Mouse (Mus musculus): ENCODE measurements around the gene Tsnax. TPM values are rescaled to one million over a fixed set of nuclear protein-coding genes. Genes with fewer than 3 reads are reported as not detected.

The Tsnax gene
- polyA plus RNA-seq, 1 experiment: 13.9 TPM

DNA sequence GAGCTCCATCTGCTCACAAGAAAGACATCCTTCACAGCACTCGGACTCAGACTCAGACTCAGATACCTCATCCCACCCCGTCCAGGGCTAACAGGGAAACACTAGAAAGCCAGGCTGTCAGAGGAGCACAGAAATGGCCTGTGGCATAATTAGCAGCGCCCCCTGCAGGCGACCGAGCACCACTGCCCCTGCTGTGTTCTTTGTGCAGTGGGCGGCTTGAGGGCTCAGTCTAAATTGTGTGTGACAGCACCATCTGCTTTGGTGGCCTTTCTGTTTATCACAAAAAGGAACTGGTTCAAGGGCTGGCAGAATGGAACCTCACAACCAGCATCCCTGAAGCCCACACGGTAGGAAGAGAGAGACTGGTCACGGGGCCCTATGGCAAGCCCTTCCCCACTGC lies 21.9 kb downstream of the Tsnax start:
- Histone ChIP-seq H3K4me1 (ENCODE audit: control insufficient read depth, insufficient read depth, low read length) (no peaks in the 10 kb centered on the region), H3K4me3 (replicated peaks; ENCODE audit: control insufficient read depth, low read depth, low read length) (no peak overlapping the region), H3K27ac (ENCODE audit: control insufficient read depth, insufficient read depth, low read depth, low read length, poor library complexity) (no peak overlapping the region)
- WGBS: 43% methylated on average over 8 of the region's 8 CpGs
- TF ChIP-seq POLR2A (IDR thresholded peaks at IDR 0.05; ENCODE audit: borderline replicate concordance, control insufficient read depth, low read depth, low read length) (no peak), CTCF (IDR thresholded peaks at IDR 0.05; ENCODE audit: control insufficient read depth, insufficient read depth, low read length) (peak; percentile 73)

DNA sequence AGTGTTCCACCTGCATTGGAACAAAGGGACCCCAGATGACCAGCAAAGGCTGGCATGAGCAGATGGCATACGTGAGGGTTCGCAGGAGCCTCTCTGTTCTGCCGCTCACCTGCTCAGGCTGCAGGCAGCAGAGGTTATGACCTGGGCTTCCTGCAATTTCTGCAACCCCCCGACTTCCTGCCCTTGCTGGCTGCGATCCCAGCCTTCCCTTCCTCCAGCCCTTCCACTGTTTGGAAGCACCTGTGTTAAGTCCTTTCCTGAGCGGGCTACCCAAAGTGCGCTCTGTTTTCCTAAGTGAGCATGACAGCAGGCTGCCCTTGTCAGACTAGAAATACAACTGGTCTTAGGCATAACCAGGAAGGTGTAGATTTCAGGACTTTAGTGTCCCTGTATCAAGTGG lies 24.3 kb downstream of the Tsnax start:
- Histone ChIP-seq H3K4me3 (replicated peaks; ENCODE audit: control insufficient read depth, low read depth, low read length) (no peak overlapping the region), H3K4me1 (ENCODE audit: control insufficient read depth, insufficient read depth, low read length) (no peaks in the 10 kb centered on the region), H3K27ac (ENCODE audit: control insufficient read depth, insufficient read depth, low read depth, low read length, poor library complexity) (no peak overlapping the region)
- no peak for TF ChIP-seq CTCF (IDR thresholded peaks at IDR 0.05; ENCODE audit: control insufficient read depth, insufficient read depth, low read length)
- no peak for TF ChIP-seq POLR2A (IDR thresholded peaks at IDR 0.05; ENCODE audit: borderline replicate concordance, control insufficient read depth, low read depth, low read length)
- WGBS: 82% methylated on average over 7 of the region's 7 CpGs

DNA sequence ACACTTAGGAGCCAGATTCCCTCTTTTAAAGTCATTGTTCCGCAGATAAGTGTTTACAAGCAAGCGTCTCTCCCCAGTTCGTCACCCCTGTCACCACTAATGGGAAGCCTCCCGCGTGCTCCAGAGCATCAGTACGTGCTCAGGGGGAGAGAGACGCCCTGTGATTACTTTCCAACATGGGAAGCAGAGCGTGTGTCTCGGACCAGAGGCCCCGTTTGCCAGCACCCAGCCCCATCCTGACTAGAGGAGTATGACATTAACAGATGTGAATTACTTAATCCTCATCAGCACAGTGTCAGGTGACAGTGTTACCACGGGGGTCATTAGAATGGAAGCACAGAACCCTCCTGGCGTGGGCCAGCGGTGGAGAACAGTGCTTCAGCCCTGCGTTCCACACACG lies 25.9 kb downstream of the Tsnax start:
- 90% methylated on average over 15 of the region's 15 CpGs for WGBS

GRCm38 (mm10) chr8:125040587-125041375 lies 28.0 kb downstream of the Tsnax start:
- Histone ChIP-seq H3K4me3 (replicated peaks; ENCODE audit: control insufficient read depth, low read depth, low read length) (no peak overlapping the region), H3K4me1 (ENCODE audit: control insufficient read depth, insufficient read depth, low read length) (no peaks in the 10 kb centered on the region)
- TF ChIP-seq POLR2A (IDR thresholded peaks at IDR 0.05; ENCODE audit: borderline replicate concordance, control insufficient read depth, low read depth, low read length) (no peak), CTCF (IDR thresholded peaks at IDR 0.05; ENCODE audit: control insufficient read depth, insufficient read depth, low read length) (no peak)

More for the DNA sequence above, 25.9 kb downstream of the Tsnax start:
- Histone ChIP-seq H3K27ac (ENCODE audit: control insufficient read depth, insufficient read depth, low read depth, low read length, poor library complexity) (no peak overlapping the region), H3K4me1 (ENCODE audit: control insufficient read depth, insufficient read depth, low read length) (no peaks in the 10 kb centered on the region), H3K4me3 (replicated peaks; ENCODE audit: control insufficient read depth, low read depth, low read length) (no peak overlapping the region)
- TF ChIP-seq POLR2A (IDR thresholded peaks at IDR 0.05; ENCODE audit: borderline replicate concordance, control insufficient read depth, low read depth, low read length) (no peak), CTCF (IDR thresholded peaks at IDR 0.05; ENCODE audit: control insufficient read depth, insufficient read depth, low read length) (no peak)

GRCm38 (mm10) chr8:125041496-125041895 lies 28.7 kb downstream of the Tsnax start:
- TF ChIP-seq CTCF (IDR thresholded peaks at IDR 0.05; ENCODE audit: control insufficient read depth, insufficient read depth, low read length): no peak
- TF ChIP-seq POLR2A (IDR thresholded peaks at IDR 0.05; ENCODE audit: borderline replicate concordance, control insufficient read depth, low read depth, low read length): no peak
- WGBS: 57% methylated on average over 2 of the region's 2 CpGs

More at GRCm38 (mm10) chr8:125040587-125041375, 28.0 kb downstream of the Tsnax start:
- no peak overlapping the region for H3K27ac ChIP-seq (ENCODE audit: control insufficient read depth, insufficient read depth, low read depth, low read length, poor library complexity)
- WGBS: 81% methylated on average over 15 of the region's 15 CpGs

GRCm38 (mm10) chr8:125043394-125043793 lies 30.6 kb downstream of the Tsnax start:
- 82% methylated on average over 7 of the region's 7 CpGs for WGBS
- H3K4me3 ChIP-seq (replicated peaks; ENCODE audit: control insufficient read depth, low read depth, low read length): no peak overlapping the region
- no peak for TF ChIP-seq CTCF (IDR thresholded peaks at IDR 0.05; ENCODE audit: control insufficient read depth, insufficient read depth, low read length)
- no peaks in the 10 kb centered on the region for H3K4me1 ChIP-seq (ENCODE audit: control insufficient read depth, insufficient read depth, low read length)
- H3K27ac ChIP-seq (ENCODE audit: control insufficient read depth, insufficient read depth, low read depth, low read length, poor library complexity): no peak overlapping the region

More at GRCm38 (mm10) chr8:125041496-125041895, 28.7 kb downstream of the Tsnax start:
- Histone ChIP-seq H3K27ac (ENCODE audit: control insufficient read depth, insufficient read depth, low read depth, low read length, poor library complexity) (no peak overlapping the region), H3K4me1 (ENCODE audit: control insufficient read depth, insufficient read depth, low read length) (no peaks in the 10 kb centered on the region), H3K4me3 (replicated peaks; ENCODE audit: control insufficient read depth, low read depth, low read length) (no peak overlapping the region)

- no peak for TF ChIP-seq CTCF (IDR thresholded peaks at IDR 0.05; ENCODE audit: control insufficient read depth, insufficient read depth, low read length)
- no peak for TF ChIP-seq POLR2A (IDR thresholded peaks at IDR 0.05; ENCODE audit: borderline replicate concordance, control insufficient read depth, low read depth, low read length)
- Histone ChIP-seq H3K27ac (ENCODE audit: control insufficient read depth, insufficient read depth, low read depth, low read length, poor library complexity) (no peak overlapping the region), H3K4me3 (replicated peaks; ENCODE audit: control insufficient read depth, low read depth, low read length) (no peak overlapping the region), H3K4me1 (ENCODE audit: control insufficient read depth, insufficient read depth, low read length) (no peaks in the 10 kb centered on the region)
- 15% methylated on average over 9 of the region's 9 CpGs for WGBS
Observed at GRCm38 (mm10) chr8:125043935-125044334, 31.1 kb downstream of the Tsnax start.

DNA sequence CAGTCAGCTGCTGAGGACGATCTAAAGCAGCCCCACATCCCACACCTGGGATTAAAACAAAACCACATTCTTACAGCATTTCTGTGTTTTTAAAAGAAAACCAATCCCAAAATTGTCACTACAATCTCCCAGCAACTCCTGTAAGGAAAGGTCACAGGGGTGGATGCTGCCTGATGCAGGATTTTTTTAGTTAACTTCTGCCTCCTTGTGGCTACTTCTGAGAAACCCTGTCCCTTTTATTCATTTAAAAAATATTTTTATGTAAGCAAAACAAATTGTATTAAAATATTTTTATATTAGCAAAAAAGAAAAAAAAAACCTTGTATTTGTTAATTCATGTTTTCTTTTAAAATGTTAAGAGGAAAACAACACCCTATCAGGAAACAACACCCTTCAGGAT lies 33.0 kb downstream of the Tsnax start:
- Histone ChIP-seq H3K27ac (ENCODE audit: control insufficient read depth, insufficient read depth, low read depth, low read length, poor library complexity) (no peak overlapping the region), H3K4me3 (replicated peaks; ENCODE audit: control insufficient read depth, low read depth, low read length) (no peak overlapping the region), H3K4me1 (ENCODE audit: control insufficient read depth, insufficient read depth, low read length) (no peaks in the 10 kb centered on the region; the same call in 1 of the 2 replicates)
- TF ChIP-seq CTCF (IDR thresholded peaks at IDR 0.05; ENCODE audit: control insufficient read depth, insufficient read depth, low read length) (no peak), POLR2A (IDR thresholded peaks at IDR 0.05; ENCODE audit: borderline replicate concordance, control insufficient read depth, low read depth, low read length) (no peak)
- WGBS: 82% methylated on average over 1 of the region's 1 CpGs
